Mouse (Mus musculus): ENCODE data around the gene Stxbp5l. TPM values are rescaled to one million over a fixed set of nuclear protein-coding genes. Genes with fewer than 3 reads are reported as not detected.
"Not testable (repeated sequence)": the region's sequence is repeated elsewhere in the genome, so short reads cannot be mapped to it uniquely, and the experiment has no call there.

Gene Stxbp5l
- total RNA-seq, 2 experiments from 2014 or later: 0.16 TPM; not detected in 1

- DNase-seq: no peak
Observed at GRCm38 (mm10) chr16:37280206-37280605, 104.6 kb downstream of the Stxbp5l start.

GRCm38 (mm10) chr16:37273681-37274080 lies 111.1 kb downstream of the Stxbp5l start:
- DNase-seq: no peak

- DNase-seq: no peak
Observed at GRCm38 (mm10) chr16:37261678-37262077, 123.1 kb downstream of the Stxbp5l start.

GRCm38 (mm10) chr16:37219151-37219550 lies 165.6 kb downstream of the Stxbp5l start:
- DNase-seq: no peak

- DNase-seq: no peak
Observed at GRCm38 (mm10) chr16:37208783-37209182, 176.0 kb downstream of the Stxbp5l start.

- DNase-seq: no peak
Observed at GRCm38 (mm10) chr16:37194152-37194551, 190.6 kb downstream of the Stxbp5l start.

- DNase-seq: not testable (repeated sequence)
Observed at GRCm38 (mm10) chr16:37125190-37125589, 259.6 kb downstream of the Stxbp5l start.

GRCm38 (mm10) chr16:37109285-37109684 lies 275.5 kb downstream of the Stxbp5l start:
- DNase-seq: no peak

- DNase-seq: no peak
Observed at GRCm38 (mm10) chr16:37108763-37109162, 276.0 kb downstream of the Stxbp5l start.

GRCm38 (mm10) chr16:37094169-37094833 lies 290.5 kb downstream of the Stxbp5l start:
- no peak for DNase-seq

- no peak for DNase-seq
Observed at GRCm38 (mm10) chr16:37089648-37090047, 295.1 kb downstream of the Stxbp5l start.

- no peak for DNase-seq
Observed at GRCm38 (mm10) chr16:37072354-37072753, 312.4 kb downstream of the Stxbp5l start.

Other genes with a start within 250 kb of the Stxbp5l start
- 1 to 10 TPM; 6.3 to 7.4 TPM for gene Gtf2e1, start 154.8 kb upstream of the Stxbp5l start, total RNA-seq (2021)
- 1 to 10 TPM; 5.0 to 5.6 TPM for gene Rabl3, start 154.9 kb upstream of the Stxbp5l start, total RNA-seq (2021)
- not detected for gene Hgd, start 195.2 kb upstream of the Stxbp5l start, total RNA-seq (2021)

Measured in gastrocnemius, postnatal 25 days (tissue).